Mouse (Mus musculus): ENCODE measurements around the gene Acly. TPM values are rescaled to one million over a fixed set of nuclear protein-coding genes. Genes with fewer than 3 reads are reported as not detected.
"Not testable (repeated sequence)": the region's sequence is repeated elsewhere in the genome, so short reads cannot be mapped to it uniquely, and the experiment has no call there.

The Acly gene
- polyA plus RNA-seq, 1 experiment from 2014 or later: 29.5 TPM

GRCm38 (mm10) chr11:100540966-100541365 is 13.2 kb upstream of the Acly start:
- Histone ChIP-seq H3K27me3 (replicated peaks; ENCODE audit: control insufficient read depth, insufficient read depth, low read length) (no peaks in the 10 kb centered on the region), H3K4me1 (replicated peaks; ENCODE audit: control insufficient read depth, insufficient read depth, low read length) (0 out of 2 replicates have a peak, but pooled peaks cover 4% of the 10 kb centered on the region), H3K27ac (ENCODE audit: low read depth, low read length) (no peak overlapping the region), H3K36me3 (ENCODE audit: control insufficient read depth, insufficient read depth) (no peaks in the 10 kb centered on the region), H3K9me3 (ENCODE audit: control insufficient read depth) (no peaks in the 10 kb centered on the region), H3K4me3 (ENCODE audit: low read depth, low read length) (no peak overlapping the region), H3K9ac (ENCODE audit: low read depth, low read length) (no peak overlapping the region), H3K4me2 (replicated peaks; ENCODE audit: low read depth) (no peak overlapping the region)
- TF ChIP-seq CTCF (IDR thresholded peaks at IDR 0.05; ENCODE audit: low read depth): no peak
- no peak for ATAC-seq
- WGBS: 38% methylated on average over 6 of the region's 6 CpGs

GRCm38 (mm10) chr11:100536466-100536865 is 8.7 kb upstream of the Acly start:
- ATAC-seq: no peak
- Histone ChIP-seq H3K36me3 (ENCODE audit: control insufficient read depth, insufficient read depth) (no peaks in the 10 kb centered on the region), H3K9me3 (ENCODE audit: control insufficient read depth) (no peaks in the 10 kb centered on the region), H3K27ac (ENCODE audit: low read depth, low read length) (no peak overlapping the region), H3K9ac (ENCODE audit: low read depth, low read length) (no peak overlapping the region), H3K4me3 (ENCODE audit: low read depth, low read length) (no peak overlapping the region), H3K4me1 (replicated peaks; ENCODE audit: control insufficient read depth, insufficient read depth, low read length) (no peaks in the 10 kb centered on the region), H3K4me2 (replicated peaks; ENCODE audit: low read depth) (no peak overlapping the region), H3K27me3 (replicated peaks; ENCODE audit: control insufficient read depth, insufficient read depth, low read length) (no peaks in the 10 kb centered on the region)
- TF ChIP-seq CTCF (IDR thresholded peaks at IDR 0.05; ENCODE audit: low read depth): no peak

GRCm38 (mm10) chr11:100535996-100536395 is 8.2 kb upstream of the Acly start:
- Histone ChIP-seq H3K9me3 (ENCODE audit: control insufficient read depth) (no peaks in the 10 kb centered on the region), H3K27ac (ENCODE audit: low read depth, low read length) (no peak overlapping the region), H3K4me3 (ENCODE audit: low read depth, low read length) (no peak overlapping the region), H3K9ac (ENCODE audit: low read depth, low read length) (no peak overlapping the region), H3K4me2 (replicated peaks; ENCODE audit: low read depth) (no peak overlapping the region), H3K27me3 (replicated peaks; ENCODE audit: control insufficient read depth, insufficient read depth, low read length) (no peaks in the 10 kb centered on the region), H3K36me3 (ENCODE audit: control insufficient read depth, insufficient read depth) (no peaks in the 10 kb centered on the region), H3K4me1 (replicated peaks; ENCODE audit: control insufficient read depth, insufficient read depth, low read length) (no peaks in the 10 kb centered on the region)
- no peak for TF ChIP-seq CTCF (IDR thresholded peaks at IDR 0.05; ENCODE audit: low read depth)
- WGBS: 86% methylated on average over 1 of the region's 1 CpGs
- no peak for ATAC-seq

- 90% methylated on average over 6 of the region's 6 CpGs for WGBS
- ATAC-seq: not testable (repeated sequence)
These were observed 7.0 kb upstream of the Acly start for GRCm38 (mm10) chr11:100534821-100535220.

GRCm38 (mm10) chr11:100534411-100534810 is 6.6 kb upstream of the Acly start:
- H3K27ac ChIP-seq (ENCODE audit: low read depth, low read length); H3K9ac ChIP-seq (ENCODE audit: low read depth, low read length); H3K4me1 ChIP-seq (replicated peaks; ENCODE audit: control insufficient read depth, insufficient read depth, low read length); H3K36me3 ChIP-seq (ENCODE audit: control insufficient read depth, insufficient read depth); H3K27me3 ChIP-seq (replicated peaks; ENCODE audit: control insufficient read depth, insufficient read depth, low read length); H3K9me3 ChIP-seq (ENCODE audit: control insufficient read depth); H3K4me3 ChIP-seq (ENCODE audit: low read depth, low read length); ATAC-seq; H3K4me2 ChIP-seq (replicated peaks; ENCODE audit: low read depth): not testable (repeated sequence)
- WGBS: 81% methylated on average over 2 of the region's 2 CpGs

More at GRCm38 (mm10) chr11:100534821-100535220, 7.0 kb upstream of the Acly start:
- not testable (repeated sequence) for H3K9ac ChIP-seq (ENCODE audit: low read depth, low read length); H3K27ac ChIP-seq (ENCODE audit: low read depth, low read length); H3K4me1 ChIP-seq (replicated peaks; ENCODE audit: control insufficient read depth, insufficient read depth, low read length); H3K4me3 ChIP-seq (ENCODE audit: low read depth, low read length); H3K27me3 ChIP-seq (replicated peaks; ENCODE audit: control insufficient read depth, insufficient read depth, low read length); H3K36me3 ChIP-seq (ENCODE audit: control insufficient read depth, insufficient read depth); H3K9me3 ChIP-seq (ENCODE audit: control insufficient read depth); H3K4me2 ChIP-seq (replicated peaks; ENCODE audit: low read depth)

- Histone ChIP-seq H3K9me3 (ENCODE audit: control insufficient read depth) (no peaks in the 10 kb centered on the region), H3K36me3 (ENCODE audit: control insufficient read depth, insufficient read depth) (no peaks in the 10 kb centered on the region), H3K27ac (ENCODE audit: low read depth, low read length) (no peak overlapping the region), H3K4me1 (replicated peaks; ENCODE audit: control insufficient read depth, insufficient read depth, low read length) (no peaks in the 10 kb centered on the region), H3K4me3 (ENCODE audit: low read depth, low read length) (no peak overlapping the region), H3K27me3 (replicated peaks; ENCODE audit: control insufficient read depth, insufficient read depth, low read length) (no peaks in the 10 kb centered on the region), H3K4me2 (replicated peaks; ENCODE audit: low read depth) (no peak overlapping the region), H3K9ac (ENCODE audit: low read depth, low read length) (no peak overlapping the region)
- no peak for ATAC-seq
- WGBS: 82% methylated on average over 6 of the region's 6 CpGs
- TF ChIP-seq CTCF (IDR thresholded peaks at IDR 0.05; ENCODE audit: low read depth): no peak
These were observed 6.1 kb upstream of the Acly start for GRCm38 (mm10) chr11:100533871-100534270.
